Mouse (Mus musculus): Measurements from ENCODE around the gene Morn1.
"Not testable (repeated sequence)": the region's sequence is repeated elsewhere in the genome, so short reads cannot be mapped to it uniquely, and the experiment has no call there.

Morn1 gene

GRCm38 (mm10) chr4:155086108-155087024 is at the start of gene Morn1, which contains the start of gene Rer1:
TSS of gene Morn1 (plus strand) at chr4:155086577.
TSS of gene Rer1 (minus strand) at chr4:155086382.
- peak; percentile 100 for DNase-seq

GRCm38 (mm10) chr4:155040197-155040596 is 46.2 kb upstream of the Morn1 start:
- DNase-seq: no peak

- no peak for DNase-seq
Observed at GRCm38 (mm10) chr4:155040696-155041095, 45.7 kb upstream of the Morn1 start.

- peak; percentile 46 for DNase-seq
Observed at GRCm38 (mm10) chr4:155042606-155043288, 43.6 kb upstream of the Morn1 start.

- DNase-seq: peak; percentile 48
Observed at GRCm38 (mm10) chr4:155043289-155043625, 43.1 kb upstream of the Morn1 start.

GRCm38 (mm10) chr4:155046636-155047035 is 39.7 kb upstream of the Morn1 start:
- no peak for DNase-seq

GRCm38 (mm10) chr4:155050116-155050515 is 36.3 kb upstream of the Morn1 start:
- DNase-seq: no peak

- no peak for DNase-seq
Observed at GRCm38 (mm10) chr4:155056724-155057123, 29.7 kb upstream of the Morn1 start, which contains the start of gene Plch2. TSS of gene Plch2 (minus strand) at chr4:155056784.

GRCm38 (mm10) chr4:155058325-155058724 is 28.1 kb upstream of the Morn1 start:
- no peak for DNase-seq

GRCm38 (mm10) chr4:155063895-155064294 is 22.5 kb upstream of the Morn1 start:
- DNase-seq: no peak

- DNase-seq: no peak
Observed at GRCm38 (mm10) chr4:155064474-155064873, 21.9 kb upstream of the Morn1 start.

- DNase-seq: peak; percentile 96
Observed at GRCm38 (mm10) chr4:155065970-155066833, 20.2 kb upstream of the Morn1 start.

- peak; percentile 98 for DNase-seq
Observed at GRCm38 (mm10) chr4:155066834-155067522, 19.4 kb upstream of the Morn1 start, which contains the start of gene Pex10. TSS of gene Pex10 (plus strand) at chr4:155067016.

GRCm38 (mm10) chr4:155068357-155068972 is 17.9 kb upstream of the Morn1 start:
- DNase-seq: no peak

- no peak for DNase-seq
Observed at GRCm38 (mm10) chr4:155069191-155069590, 17.2 kb upstream of the Morn1 start.

GRCm38 (mm10) chr4:155070199-155070598 is 16.2 kb upstream of the Morn1 start:
- DNase-seq: no peak

- DNase-seq: no peak
Observed at GRCm38 (mm10) chr4:155070921-155071320, 15.5 kb upstream of the Morn1 start.

- DNase-seq: no peak
Observed at GRCm38 (mm10) chr4:155074418-155074817, 12.0 kb upstream of the Morn1 start.

- DNase-seq: no peak
Observed at GRCm38 (mm10) chr4:155075137-155075536, 11.2 kb upstream of the Morn1 start.

- DNase-seq: no peak
Observed at GRCm38 (mm10) chr4:155075813-155076212, 10.6 kb upstream of the Morn1 start.

- no peak for DNase-seq
Observed at GRCm38 (mm10) chr4:155076677-155077076, 9.7 kb upstream of the Morn1 start.

- DNase-seq: not testable (repeated sequence)
Observed at GRCm38 (mm10) chr4:155078808-155079207, 7.6 kb upstream of the Morn1 start.
